Mouse (Mus musculus): ENCODE data around the gene Ackr2. TPM values are rescaled to one million over a fixed set of nuclear protein-coding genes. Genes with fewer than 3 reads are reported as not detected.

Gene Ackr2
- polyA plus RNA-seq, 1 experiment = 1.1 TPM

GRCm38 (mm10) chr9:121916102-121916501 is 17.9 kb downstream of the Ackr2 start, which contains the start of gene Cyp8b1:
Gene Cyp8b1, minus strand, starts transcription at chr9:121916305.
- 45% methylated on average over 8 of the region's 8 CpGs for WGBS
- DNase-seq = peak; percentile 27
- no peaks in the 10 kb centered on the region for H3K27me3 ChIP-seq (replicated peaks; ENCODE audit: control insufficient read depth, insufficient read depth, low read length)
- no peak within 1 kb of the TSS for H3K27ac ChIP-seq (ENCODE audit: insufficient read depth, low read depth, low read length)
- no peaks in the 10 kb centered on the region for H3K36me3 ChIP-seq (ENCODE audit: control insufficient read depth, insufficient read depth, low read length)
- H3K4me3 ChIP-seq (ENCODE audit: insufficient read depth, low read depth, low read length) = no peak within 1 kb of the TSS
- H3K4me1 ChIP-seq (ENCODE audit: control insufficient read depth, insufficient read depth, low read length) = peaks cover 5% of the 10 kb centered on the region; the same call in 1 of the 2 replicates
- TF ChIP-seq POLR2A (IDR thresholded peaks at IDR 0.05; ENCODE audit: low read depth, low read length) (no peak), CTCF (conservative IDR thresholded peaks at IDR 0.05; ENCODE audit: insufficient read depth, insufficient read length, low read depth, low read length) (no peak)

- DNase-seq = peak; percentile 47
- 53% methylated on average over 10 of the region's 10 CpGs for WGBS
- Histone ChIP-seq H3K27me3 (replicated peaks; ENCODE audit: control insufficient read depth, insufficient read depth, low read length) (no peaks in the 10 kb centered on the region), H3K4me3 (ENCODE audit: insufficient read depth, low read depth, low read length) (no peak overlapping the region), H3K4me1 (ENCODE audit: control insufficient read depth, insufficient read depth, low read length) (peaks cover 5% of the 10 kb centered on the region; the same call in 1 of the 2 replicates), H3K36me3 (ENCODE audit: control insufficient read depth, insufficient read depth, low read length) (no peaks in the 10 kb centered on the region), H3K27ac (ENCODE audit: insufficient read depth, low read depth, low read length) (no peak overlapping the region)
- no peak for TF ChIP-seq POLR2A (IDR thresholded peaks at IDR 0.05; ENCODE audit: low read depth, low read length)
- no peak for TF ChIP-seq CTCF (conservative IDR thresholded peaks at IDR 0.05; ENCODE audit: insufficient read depth, insufficient read length, low read depth, low read length)
Observed at GRCm38 (mm10) chr9:121919027-121919501, 20.9 kb downstream of the Ackr2 start.

- H3K27me3 ChIP-seq (replicated peaks; ENCODE audit: control insufficient read depth, insufficient read depth, low read length) = no peaks in the 10 kb centered on the region
- DNase-seq = no peak
- no peaks in the 10 kb centered on the region; the same call in 1 of the 2 replicates for H3K4me1 ChIP-seq (ENCODE audit: control insufficient read depth, insufficient read depth, low read length)
- no peak overlapping the region for H3K27ac ChIP-seq (ENCODE audit: insufficient read depth, low read depth, low read length)
- WGBS = 75% methylated on average over 8 of the region's 8 CpGs
- no peak overlapping the region for H3K4me3 ChIP-seq (ENCODE audit: insufficient read depth, low read depth, low read length)
- no peaks in the 10 kb centered on the region for H3K36me3 ChIP-seq (ENCODE audit: control insufficient read depth, insufficient read depth, low read length)
- no peak for TF ChIP-seq CTCF (conservative IDR thresholded peaks at IDR 0.05; ENCODE audit: insufficient read depth, insufficient read length, low read depth, low read length)
- no peak for TF ChIP-seq POLR2A (IDR thresholded peaks at IDR 0.05; ENCODE audit: low read depth, low read length)
Observed at GRCm38 (mm10) chr9:121923443-121923842, 25.3 kb downstream of the Ackr2 start.

- Histone ChIP-seq H3K27me3 (replicated peaks; ENCODE audit: control insufficient read depth, insufficient read depth, low read length) (no peaks in the 10 kb centered on the region), H3K4me1 (ENCODE audit: control insufficient read depth, insufficient read depth, low read length) (no peaks in the 10 kb centered on the region; the same call in 1 of the 2 replicates), H3K36me3 (ENCODE audit: control insufficient read depth, insufficient read depth, low read length) (no peaks in the 10 kb centered on the region), H3K4me3 (ENCODE audit: insufficient read depth, low read depth, low read length) (no peak overlapping the region), H3K27ac (ENCODE audit: insufficient read depth, low read depth, low read length) (no peak overlapping the region)
- WGBS = 91% methylated on average over 5 of the region's 5 CpGs
- no peak for DNase-seq
- TF ChIP-seq POLR2A (IDR thresholded peaks at IDR 0.05; ENCODE audit: low read depth, low read length) (no peak), CTCF (conservative IDR thresholded peaks at IDR 0.05; ENCODE audit: insufficient read depth, insufficient read length, low read depth, low read length) (no peak)
Observed at GRCm38 (mm10) chr9:121923906-121924305, 25.8 kb downstream of the Ackr2 start.

- no peak for DNase-seq
- Histone ChIP-seq H3K36me3 (ENCODE audit: control insufficient read depth, insufficient read depth, low read length) (no peaks in the 10 kb centered on the region), H3K4me3 (ENCODE audit: insufficient read depth, low read depth, low read length) (no peak overlapping the region), H3K27me3 (replicated peaks; ENCODE audit: control insufficient read depth, insufficient read depth, low read length) (no peaks in the 10 kb centered on the region), H3K4me1 (ENCODE audit: control insufficient read depth, insufficient read depth, low read length) (no peaks in the 10 kb centered on the region), H3K27ac (ENCODE audit: insufficient read depth, low read depth, low read length) (no peak overlapping the region)
- 93% methylated on average over 9 of the region's 9 CpGs for WGBS
- TF ChIP-seq POLR2A (IDR thresholded peaks at IDR 0.05; ENCODE audit: low read depth, low read length) = no peak
- TF ChIP-seq CTCF (conservative IDR thresholded peaks at IDR 0.05; ENCODE audit: insufficient read depth, insufficient read length, low read depth, low read length) = no peak
Observed at GRCm38 (mm10) chr9:121924901-121925560, 26.9 kb downstream of the Ackr2 start.

GRCm38 (mm10) chr9:121925959-121926358 is 27.8 kb downstream of the Ackr2 start:
- WGBS = 47% methylated on average over 8 of the region's 8 CpGs

GRCm38 (mm10) chr9:121926634-121927405 is 28.7 kb downstream of the Ackr2 start:
- H3K4me3 ChIP-seq (ENCODE audit: insufficient read depth, low read depth, low read length) = no peak overlapping the region
- DNase-seq = peak; percentile 12
- H3K27me3 ChIP-seq (replicated peaks; ENCODE audit: control insufficient read depth, insufficient read depth, low read length) = no peaks in the 10 kb centered on the region
- H3K36me3 ChIP-seq (ENCODE audit: control insufficient read depth, insufficient read depth, low read length) = no peaks in the 10 kb centered on the region
- H3K27ac ChIP-seq (ENCODE audit: insufficient read depth, low read depth, low read length) = no peak overlapping the region
- no peak for TF ChIP-seq POLR2A (IDR thresholded peaks at IDR 0.05; ENCODE audit: low read depth, low read length)
- TF ChIP-seq CTCF (conservative IDR thresholded peaks at IDR 0.05; ENCODE audit: insufficient read depth, insufficient read length, low read depth, low read length) = no peak
- WGBS = 47% methylated on average over 11 of the region's 11 CpGs
- H3K4me1 ChIP-seq (ENCODE audit: control insufficient read depth, insufficient read depth, low read length) = no peaks in the 10 kb centered on the region

More at GRCm38 (mm10) chr9:121925959-121926358, 27.8 kb downstream of the Ackr2 start:
- no peak for DNase-seq
- H3K27ac ChIP-seq (ENCODE audit: insufficient read depth, low read depth, low read length) = no peak overlapping the region
- no peaks in the 10 kb centered on the region for H3K27me3 ChIP-seq (replicated peaks; ENCODE audit: control insufficient read depth, insufficient read depth, low read length)
- no peak for TF ChIP-seq POLR2A (IDR thresholded peaks at IDR 0.05; ENCODE audit: low read depth, low read length)
- TF ChIP-seq CTCF (conservative IDR thresholded peaks at IDR 0.05; ENCODE audit: insufficient read depth, insufficient read length, low read depth, low read length) = no peak
- H3K4me1 ChIP-seq (ENCODE audit: control insufficient read depth, insufficient read depth, low read length) = no peaks in the 10 kb centered on the region
- H3K36me3 ChIP-seq (ENCODE audit: control insufficient read depth, insufficient read depth, low read length) = no peaks in the 10 kb centered on the region
- H3K4me3 ChIP-seq (ENCODE audit: insufficient read depth, low read depth, low read length) = no peak overlapping the region

All from kidney, adult 2 months (tissue).